Mouse (Mus musculus): ENCODE results near the gene Nprl3.

DNA sequence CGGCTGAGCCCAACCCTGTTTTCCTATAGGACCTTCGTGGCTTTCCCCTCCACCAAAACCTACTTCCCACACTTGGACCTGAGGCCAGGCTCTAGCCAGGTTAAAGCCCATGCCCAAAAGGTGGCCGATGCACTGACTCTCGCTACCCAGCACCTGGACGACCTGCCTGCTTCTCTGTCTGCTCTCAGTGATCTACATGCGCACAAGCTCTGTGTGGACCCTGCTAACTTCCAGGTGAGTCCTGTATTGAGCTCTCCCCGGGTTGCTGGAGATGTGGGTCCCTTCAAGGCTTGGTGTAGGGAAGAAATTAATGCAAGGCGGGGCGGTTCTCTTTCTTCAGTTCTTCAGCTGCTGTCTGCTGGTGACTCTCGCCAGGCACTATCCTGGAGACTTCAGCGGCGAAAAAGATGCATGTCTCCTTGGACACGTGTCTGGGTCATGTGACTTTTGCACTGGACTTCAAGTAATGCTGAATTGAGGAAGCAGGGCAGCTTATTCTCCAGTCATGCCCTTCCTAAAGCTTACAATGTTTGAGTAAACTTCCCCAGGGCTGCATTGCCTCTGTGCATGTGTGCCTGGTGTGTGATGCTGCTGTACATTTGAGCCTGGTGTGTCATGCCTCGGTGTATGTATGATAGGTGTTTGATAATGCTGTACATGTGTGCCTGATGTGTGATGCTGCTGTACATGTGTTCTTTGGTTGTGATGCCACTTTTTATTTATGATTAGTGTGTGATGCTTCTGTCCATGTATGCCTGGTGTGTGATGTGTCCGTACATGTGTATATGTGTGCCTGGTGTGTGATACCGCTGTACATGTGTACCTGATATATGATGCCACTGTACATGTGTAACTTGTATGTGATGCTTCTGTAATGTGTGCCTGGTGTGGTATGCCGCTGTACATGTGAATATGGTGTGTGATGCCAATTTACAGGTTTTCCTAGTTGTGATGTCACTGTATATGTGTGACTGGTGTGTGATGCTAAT lies 33.1 kb upstream of the Nprl3 start:
- TF ChIP-seq CTCF (IDR thresholded peaks at IDR 0.05) (no peak), EP300 (IDR thresholded peaks at IDR 0.05) (no peak)
